Mouse (Mus musculus) small intestine, adult 2 months (tissue): ENCODE measurements around the gene D430041D05Rik.

ENCODE experiments used
- CTCF ChIP-seq: fragments of 200-500 bp; IDR thresholded peaks from 2 replicates; pipeline ENCODE4 v1.5.1; 2012; ENCODE audit warnings: low read depth, mild to moderate bottlenecking, control low read depth, inconsistent platforms, low read length, moderate library complexity, mixed read lengths; ENCODE audit not compliant: insufficient replicate concordance, insufficient read length; ENCODE audit errors: extremely low read depth
- POLR2A ChIP-seq: fragments of 200-500 bp; IDR thresholded peaks from 2 replicates; pipeline ENCODE4 v1.6.1; 2012; ENCODE audit warnings: low read depth, mild to moderate bottlenecking, control low read depth, inconsistent platforms, low read length, moderate library complexity

DNA sequence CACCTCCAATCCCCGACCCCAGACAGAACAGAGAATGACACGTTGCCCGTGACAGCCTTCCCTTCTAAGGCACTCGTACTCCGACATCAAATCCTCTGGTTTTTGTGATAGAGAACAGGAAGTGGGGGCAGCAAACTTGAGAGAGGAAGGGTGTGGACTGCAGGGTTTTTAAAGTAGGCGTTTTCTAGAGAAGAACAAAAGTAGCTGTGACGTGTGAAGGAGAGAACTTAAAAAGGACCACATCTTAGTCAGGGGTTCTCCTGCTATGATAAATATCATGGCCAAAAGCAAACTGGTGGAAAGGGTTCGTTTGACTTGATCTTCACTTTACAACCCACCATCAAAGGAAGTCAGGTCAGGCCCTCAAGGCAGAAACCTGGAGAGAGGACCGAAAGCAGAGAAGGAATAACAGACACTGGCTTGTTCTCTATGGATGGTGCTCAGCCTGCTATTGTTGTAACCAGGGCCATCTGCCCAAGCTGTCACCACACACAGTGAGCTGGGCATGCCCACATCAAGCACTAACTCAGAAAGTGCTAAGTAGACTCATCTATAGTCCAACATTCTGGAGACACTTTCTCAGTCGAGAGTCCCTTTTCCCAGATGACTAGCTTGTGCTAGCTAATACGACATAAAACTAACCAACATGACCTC is 238.0 kb downstream of the D430041D05Rik start:
- TF ChIP-seq POLR2A (no peak), CTCF (no peak)
